ENCODE assay signal across 8 mouse cellular contexts in the genomic region with DNA sequence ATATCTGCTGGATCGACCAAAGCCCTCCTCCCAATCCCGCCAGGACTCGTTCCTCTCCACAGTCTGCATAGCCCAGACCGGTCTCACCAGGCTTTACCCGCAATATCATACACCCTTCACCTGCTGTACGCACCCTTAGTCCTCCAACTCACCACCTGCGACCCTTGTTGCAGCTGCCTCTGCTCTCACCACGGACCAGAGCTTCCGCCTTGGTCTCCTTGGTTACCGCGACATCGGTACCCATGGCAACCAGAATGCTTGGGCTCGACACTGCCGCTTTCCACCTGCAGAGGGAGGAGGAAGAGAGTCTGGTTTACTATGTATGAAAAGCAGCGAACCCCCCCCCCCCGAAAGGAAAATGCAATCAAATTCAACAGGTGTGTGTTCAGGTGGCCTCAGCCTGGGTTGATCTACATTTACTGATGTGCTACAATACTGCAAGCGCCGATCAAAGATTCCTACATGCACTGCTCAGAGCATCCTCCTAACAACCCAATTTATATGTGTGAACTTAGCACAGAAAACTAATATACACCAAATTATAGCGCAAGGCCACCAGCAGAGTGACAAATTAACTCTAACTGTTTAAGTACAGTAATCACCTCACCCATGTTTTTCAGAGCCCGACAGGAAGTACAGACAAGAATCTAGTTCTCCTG. TPM values are rescaled to one million over a fixed set of nuclear protein-coding genes. Genes with fewer than 3 reads are reported as not detected.
DNase-seq lines count a peak whose midpoint lies in the region; ATAC-seq lines count a peak whose summit lies in the region.
"Had no signal": no experiment of that assay in that cellular context is flagged by ENCODE, and none has a peak within 500 bp of the region (broad histone marks: within the 10 kb centered on the region; RNA-seq: fewer than 3 reads in every experiment).

A gene (minus strand): TSS at position 197 of the 659 bp plus-strand sequence.

- no peaks in the 10 kb centered on the region for H3K4me1 ChIP-seq in liver, embryonic 15.5 days (replicated peaks)
- H3K4me1 ChIP-seq in neural tube, embryonic 13.5 days (replicated peaks): peaks cover 7% of the 10 kb centered on the region

- H3K4me2 ChIP-seq in liver, embryonic 15.5 days: peak within 1 kb of the TSS; percentile 32; the same call in 1 of the 2 replicates
- peak within 1 kb of the TSS; percentile 69 for H3K4me2 ChIP-seq in neural tube, embryonic 13.5 days

- DNase-seq in Muller cell, postnatal 12 days (ENCODE audit: inconsistent ontology term): peak; percentile 39
- DNase-seq in cerebellum, postnatal 25 days: peak; percentile 35 to 62
- peak; percentile 64 for DNase-seq in layer of hippocampus, adult 11-12 months (ENCODE audit: low spot score)
- peak; percentile 72 for DNase-seq in testis, postnatal 10 days (ENCODE audit: low spot score)

- H3K9ac ChIP-seq in liver, embryonic 15.5 days: no peak within 1 kb of the TSS
- H3K9ac ChIP-seq in neural tube, embryonic 13.5 days: 0 out of 2 replicates have a peak within 1 kb of the TSS, but pooled peaks have one; percentile 18

- ATAC-seq in granulocyte monocyte progenitor cell, adult 5-6 weeks (replicated peaks; ENCODE audit: poor library complexity, severe bottlenecking): peak; percentile 95
- no peak for ATAC-seq in liver, embryonic 15.5 days (ENCODE audit: insufficient read depth)
- peak; percentile 96 for ATAC-seq in neural tube, embryonic 13.5 days (ENCODE audit: low read depth)

- H3K27ac ChIP-seq in liver, embryonic 15.5 days (replicated peaks): no peak within 1 kb of the TSS
- H3K27ac ChIP-seq in neural tube, embryonic 13.5 days (replicated peaks): no peak within 1 kb of the TSS

- H3K4me3 ChIP-seq in liver, embryonic 15.5 days (replicated peaks): no peak within 1 kb of the TSS
- peak within 1 kb of the TSS; percentile 34 for H3K4me3 ChIP-seq in neural tube, embryonic 13.5 days

- no peaks in the 10 kb centered on the region for H3K27me3 ChIP-seq in liver, embryonic 15.5 days
- no peaks in the 10 kb centered on the region for H3K27me3 ChIP-seq in neural tube, embryonic 13.5 days

- 15% methylated on average over 20 of the region's 20 CpGs for WGBS in liver, embryonic 15.5 days (ENCODE audit: insufficient replicate concordance)
- 14% methylated on average over 20 of the region's 20 CpGs for WGBS in neural tube, embryonic 13.5 days

- no peaks in the 10 kb centered on the region for H3K36me3 ChIP-seq in liver, embryonic 15.5 days (replicated peaks)
- H3K36me3 ChIP-seq in neural tube, embryonic 13.5 days: no peaks in the 10 kb centered on the region

- no peaks in the 10 kb centered on the region for H3K9me3 ChIP-seq in liver, embryonic 15.5 days (replicated peaks)
- no peaks in the 10 kb centered on the region for H3K9me3 ChIP-seq in neural tube, embryonic 13.5 days

RNA-seq across cellular contexts. Expression of the gene that starts here (rescaled TPM):
- total RNA-seq in granulocyte monocyte progenitor cell, adult 5-6 weeks (2014; fragmentation: Nextera tagmentation): not detected in 2 replicates
- total RNA-seq in granulocyte monocyte progenitor cell, adult 5-6 weeks (2017): not detected in 2 replicates
- not detected in 2 replicates for polyA plus RNA-seq in liver, embryonic 15.5 days (2015; fragmentation: Nextera tagmentation; extraction: Ambion mirVana)
- polyA plus RNA-seq in neural tube, embryonic 13.5 days (2015; fragmentation: Nextera tagmentation; extraction: Ambion mirVana): 0.25 TPM in 1 of 2 replicates, not detected in the other
- polyA plus RNA-seq: large intestine, adult 2 months had no signal

Comparison
In these comparisons a context has a peak if more than half of its experiments do, and no peak if none do; other contexts are left out.
1. Peak in ATAC-seq in granulocyte monocyte progenitor cell, adult 5-6 weeks; RNA of the gene not detected or under 1 TPM.
2. Peak in ATAC-seq, H3K4me3 ChIP-seq, H3K9ac ChIP-seq and H3K4me2 ChIP-seq in neural tube, embryonic 13.5 days; RNA of the gene not detected or under 1 TPM.